Mouse (Mus musculus): ENCODE results near the gene Errfi1. TPM values are rescaled to one million over a fixed set of nuclear protein-coding genes. Genes with fewer than 3 reads are reported as not detected.

Errfi1 gene
- polyA plus RNA-seq, 1 experiment from 2014 or later = 16.6 TPM

DNA sequence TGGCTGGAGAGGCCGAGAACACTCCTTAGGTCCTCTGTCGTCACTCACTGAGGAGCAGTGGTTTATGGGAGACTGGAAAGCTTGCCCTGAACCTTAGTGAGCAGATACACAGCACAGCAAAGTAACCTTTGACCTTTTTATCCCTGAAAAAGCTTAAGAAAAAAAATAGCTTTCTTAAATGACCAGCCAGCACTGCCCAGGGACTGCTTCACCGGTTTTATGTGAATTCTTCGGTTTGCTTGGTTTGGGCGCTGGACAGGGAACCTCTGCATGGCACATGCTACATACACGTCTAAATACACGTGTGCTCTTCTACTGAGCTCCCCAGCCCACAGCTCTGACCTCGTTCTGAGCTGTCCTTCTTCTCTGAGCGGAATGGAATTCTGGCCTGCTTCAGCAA is 31.1 kb upstream of the Errfi1 start:
- Histone ChIP-seq H3K27me3 (replicated peaks; ENCODE audit: control insufficient read depth, insufficient read depth, low read length) (no peaks in the 10 kb centered on the region), H3K4me3 (replicated peaks; ENCODE audit: low read length) (no peak overlapping the region), H3K36me3 (ENCODE audit: control insufficient read depth, insufficient read depth) (no peaks in the 10 kb centered on the region), H3K4me1 (replicated peaks; ENCODE audit: control insufficient read depth, insufficient read depth, low read length) (no peaks in the 10 kb centered on the region), H3K27ac (ENCODE audit: low read length) (no peak overlapping the region), H3K4me2 (ENCODE audit: low read length) (no peak overlapping the region), H3K9me3 (ENCODE audit: control insufficient read depth, low read length) (no peaks in the 10 kb centered on the region), H3K9ac (replicated peaks; ENCODE audit: low read depth, low read length) (no peak overlapping the region)
- WGBS = 84% methylated on average over 9 of the region's 9 CpGs
- no peak for ATAC-seq

DNA sequence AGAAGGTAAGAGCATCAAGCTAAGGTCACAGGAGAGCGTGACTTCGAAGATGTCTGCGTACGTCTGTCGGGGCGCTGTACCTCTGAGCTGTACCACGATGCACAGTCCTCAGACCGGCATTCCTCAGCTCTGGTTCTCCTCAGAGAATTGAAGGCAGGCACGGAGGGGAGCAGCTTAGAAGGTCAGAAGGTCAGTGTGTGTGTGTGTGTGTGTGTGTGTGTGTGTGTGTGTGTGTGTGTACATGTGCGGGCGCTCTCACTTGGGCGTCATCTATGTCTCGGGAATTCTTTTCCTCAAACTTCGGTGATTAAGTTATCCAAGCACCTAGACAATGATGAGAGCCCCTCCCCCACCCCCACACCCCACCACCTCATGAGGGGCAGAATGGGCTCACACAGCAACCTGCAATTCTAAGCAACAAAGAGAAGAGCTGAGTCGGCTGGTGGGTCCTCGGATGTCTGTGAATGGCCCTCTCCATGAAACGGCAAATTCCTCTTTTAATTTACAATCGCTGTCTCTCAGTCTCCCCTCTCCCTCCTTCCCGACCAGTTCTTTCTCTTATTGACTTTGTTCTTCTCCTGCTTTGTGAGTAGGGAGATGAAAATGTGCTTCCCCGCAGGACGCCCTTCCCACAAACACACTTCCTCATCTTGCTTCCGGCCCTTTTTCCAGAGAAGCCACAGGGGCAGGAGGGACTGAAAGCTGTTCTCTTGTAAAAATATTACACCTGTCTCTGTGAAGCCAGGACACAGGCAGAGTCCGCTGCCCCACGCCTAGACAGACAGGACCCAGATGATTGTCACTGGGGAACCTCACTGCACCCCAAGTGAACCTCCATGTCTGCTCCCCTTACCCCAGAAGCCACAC is 29.9 kb upstream of the Errfi1 start:
- Histone ChIP-seq H3K27me3 (replicated peaks; ENCODE audit: control insufficient read depth, insufficient read depth, low read length) (no peaks in the 10 kb centered on the region), H3K9ac (replicated peaks; ENCODE audit: low read depth, low read length) (no peak overlapping the region), H3K4me3 (replicated peaks; ENCODE audit: low read length) (no peak overlapping the region), H3K4me1 (replicated peaks; ENCODE audit: control insufficient read depth, insufficient read depth, low read length) (no peaks in the 10 kb centered on the region), H3K27ac (ENCODE audit: low read length) (no peak overlapping the region), H3K9me3 (ENCODE audit: control insufficient read depth, low read length) (no peaks in the 10 kb centered on the region), H3K36me3 (ENCODE audit: control insufficient read depth, insufficient read depth) (no peaks in the 10 kb centered on the region), H3K4me2 (ENCODE audit: low read length) (no peak overlapping the region)
- WGBS = 43% methylated on average over 24 of the region's 24 CpGs
- ATAC-seq = no peak

GRCm38 (mm10) chr4:150824877-150825276 is 28.8 kb upstream of the Errfi1 start:
- Histone ChIP-seq H3K27ac (ENCODE audit: low read length) (no peak overlapping the region), H3K4me1 (replicated peaks; ENCODE audit: control insufficient read depth, insufficient read depth, low read length) (no peaks in the 10 kb centered on the region), H3K27me3 (replicated peaks; ENCODE audit: control insufficient read depth, insufficient read depth, low read length) (no peaks in the 10 kb centered on the region), H3K9me3 (ENCODE audit: control insufficient read depth, low read length) (no peaks in the 10 kb centered on the region), H3K4me2 (ENCODE audit: low read length) (no peak overlapping the region), H3K36me3 (ENCODE audit: control insufficient read depth, insufficient read depth) (no peaks in the 10 kb centered on the region), H3K4me3 (replicated peaks; ENCODE audit: low read length) (no peak overlapping the region), H3K9ac (replicated peaks; ENCODE audit: low read depth, low read length) (no peak overlapping the region)
- ATAC-seq = no peak
- WGBS = 63% methylated on average over 6 of the region's 6 CpGs

DNA sequence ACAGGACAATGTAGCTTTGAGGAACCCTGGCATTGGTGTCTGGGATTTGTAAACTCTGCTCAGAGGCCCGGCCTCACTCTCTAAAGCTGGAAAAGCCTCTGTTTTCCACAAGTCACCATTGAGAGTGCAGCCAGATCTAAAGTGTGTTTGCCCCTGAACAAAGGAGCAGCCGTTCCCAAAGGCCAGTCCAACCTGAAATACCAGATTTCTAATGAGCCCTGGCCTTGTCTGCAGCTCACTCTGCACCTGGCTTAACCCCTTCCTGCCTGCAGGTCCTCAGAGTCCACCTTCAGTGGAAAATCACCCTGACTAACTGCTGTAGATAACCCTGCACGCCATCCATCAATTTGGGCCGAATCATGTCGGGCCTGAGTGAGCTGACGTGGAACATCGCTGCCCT is 28.2 kb upstream of the Errfi1 start:
- Histone ChIP-seq H3K4me2 (ENCODE audit: low read length) (no peak overlapping the region), H3K9me3 (ENCODE audit: control insufficient read depth, low read length) (no peaks in the 10 kb centered on the region), H3K9ac (replicated peaks; ENCODE audit: low read depth, low read length) (no peak overlapping the region), H3K4me3 (replicated peaks; ENCODE audit: low read length) (no peak overlapping the region), H3K4me1 (replicated peaks; ENCODE audit: control insufficient read depth, insufficient read depth, low read length) (no peaks in the 10 kb centered on the region), H3K27ac (ENCODE audit: low read length) (no peak overlapping the region), H3K27me3 (replicated peaks; ENCODE audit: control insufficient read depth, insufficient read depth, low read length) (no peaks in the 10 kb centered on the region), H3K36me3 (ENCODE audit: control insufficient read depth, insufficient read depth) (no peaks in the 10 kb centered on the region)
- ATAC-seq = no peak
- WGBS = 24% methylated on average over 7 of the region's 7 CpGs

- no peaks in the 10 kb centered on the region for H3K36me3 ChIP-seq (ENCODE audit: control insufficient read depth, insufficient read depth)
- H3K9ac ChIP-seq (replicated peaks; ENCODE audit: low read depth, low read length) = no peak overlapping the region
- no peaks in the 10 kb centered on the region for H3K4me1 ChIP-seq (replicated peaks; ENCODE audit: control insufficient read depth, insufficient read depth, low read length)
- no peak overlapping the region for H3K27ac ChIP-seq (ENCODE audit: low read length)
- 58% methylated on average over 3 of the region's 3 CpGs for WGBS
- H3K9me3 ChIP-seq (ENCODE audit: control insufficient read depth, low read length) = no peaks in the 10 kb centered on the region
- no peak overlapping the region for H3K4me2 ChIP-seq (ENCODE audit: low read length)
- no peak for ATAC-seq
- no peak overlapping the region for H3K4me3 ChIP-seq (replicated peaks; ENCODE audit: low read length)
- H3K27me3 ChIP-seq (replicated peaks; ENCODE audit: control insufficient read depth, insufficient read depth, low read length) = no peaks in the 10 kb centered on the region
These were observed 22.4 kb upstream of the Errfi1 start for GRCm38 (mm10) chr4:150831321-150831720.

- no peak for ATAC-seq
- H3K4me1 ChIP-seq (replicated peaks; ENCODE audit: control insufficient read depth, insufficient read depth, low read length) = no peaks in the 10 kb centered on the region
These were observed 21.8 kb upstream of the Errfi1 start for GRCm38 (mm10) chr4:150831941-150832340.

GRCm38 (mm10) chr4:150835163-150835562 is 18.6 kb upstream of the Errfi1 start:
- whole genome bisulfite sequencing = 84% methylated on average over 5 of the region's 5 CpGs
- no peaks in the 10 kb centered on the region for H3K36me3 ChIP-seq (ENCODE audit: control insufficient read depth, insufficient read depth)

More at GRCm38 (mm10) chr4:150831941-150832340, 21.8 kb upstream of the Errfi1 start:
- Histone ChIP-seq H3K36me3 (ENCODE audit: control insufficient read depth, insufficient read depth) (no peaks in the 10 kb centered on the region), H3K27me3 (replicated peaks; ENCODE audit: control insufficient read depth, insufficient read depth, low read length) (no peaks in the 10 kb centered on the region), H3K4me3 (replicated peaks; ENCODE audit: low read length) (no peak overlapping the region), H3K9ac (replicated peaks; ENCODE audit: low read depth, low read length) (no peak overlapping the region), H3K4me2 (ENCODE audit: low read length) (no peak overlapping the region), H3K9me3 (ENCODE audit: control insufficient read depth, low read length) (no peaks in the 10 kb centered on the region), H3K27ac (ENCODE audit: low read length) (no peak overlapping the region)
- WGBS = 89% methylated on average over 6 of the region's 6 CpGs

DNA sequence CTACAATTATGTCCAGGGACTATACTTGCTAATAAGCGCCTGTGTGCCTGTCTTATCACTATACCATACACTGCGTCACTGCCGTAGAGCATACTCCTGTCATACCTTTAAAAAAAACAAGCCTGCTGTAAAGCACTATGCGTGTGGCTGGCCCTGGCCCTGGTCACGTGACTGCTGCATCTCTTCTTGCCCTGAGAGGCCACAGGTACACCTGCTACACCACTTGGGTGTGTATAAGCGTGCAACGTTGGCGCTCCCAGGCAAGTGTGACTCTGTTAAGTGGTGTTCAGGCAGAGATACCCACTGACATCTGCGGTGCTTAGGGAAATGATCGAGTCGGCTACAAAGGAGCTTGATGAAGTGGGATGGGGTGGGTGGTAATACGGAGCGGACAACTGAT is 17.5 kb upstream of the Errfi1 start:
- Histone ChIP-seq H3K27me3 (replicated peaks; ENCODE audit: control insufficient read depth, insufficient read depth, low read length) (no peaks in the 10 kb centered on the region), H3K4me3 (replicated peaks; ENCODE audit: low read length) (no peak overlapping the region), H3K9me3 (ENCODE audit: control insufficient read depth, low read length) (no peaks in the 10 kb centered on the region), H3K36me3 (ENCODE audit: control insufficient read depth, insufficient read depth) (no peaks in the 10 kb centered on the region), H3K4me1 (replicated peaks; ENCODE audit: control insufficient read depth, insufficient read depth, low read length) (no peaks in the 10 kb centered on the region), H3K9ac (replicated peaks; ENCODE audit: low read depth, low read length) (no peak overlapping the region), H3K4me2 (ENCODE audit: low read length) (no peak overlapping the region), H3K27ac (ENCODE audit: low read length) (no peak overlapping the region)
- WGBS = 89% methylated on average over 13 of the region's 13 CpGs
- no peak for ATAC-seq

More at GRCm38 (mm10) chr4:150835163-150835562, 18.6 kb upstream of the Errfi1 start:
- Histone ChIP-seq H3K9me3 (ENCODE audit: control insufficient read depth, low read length) (no peaks in the 10 kb centered on the region), H3K4me3 (replicated peaks; ENCODE audit: low read length) (no peak overlapping the region), H3K4me1 (replicated peaks; ENCODE audit: control insufficient read depth, insufficient read depth, low read length) (no peaks in the 10 kb centered on the region), H3K27me3 (replicated peaks; ENCODE audit: control insufficient read depth, insufficient read depth, low read length) (no peaks in the 10 kb centered on the region), H3K9ac (replicated peaks; ENCODE audit: low read depth, low read length) (no peak overlapping the region), H3K4me2 (ENCODE audit: low read length) (no peak overlapping the region), H3K27ac (ENCODE audit: low read length) (no peak overlapping the region)
- ATAC-seq = no peak

GRCm38 (mm10) chr4:150836961-150837360 is 16.8 kb upstream of the Errfi1 start:
- Histone ChIP-seq H3K4me3 (replicated peaks; ENCODE audit: low read length) (no peak overlapping the region), H3K9me3 (ENCODE audit: control insufficient read depth, low read length) (no peaks in the 10 kb centered on the region), H3K27ac (ENCODE audit: low read length) (no peak overlapping the region), H3K27me3 (replicated peaks; ENCODE audit: control insufficient read depth, insufficient read depth, low read length) (no peaks in the 10 kb centered on the region), H3K36me3 (ENCODE audit: control insufficient read depth, insufficient read depth) (no peaks in the 10 kb centered on the region), H3K9ac (replicated peaks; ENCODE audit: low read depth, low read length) (no peak overlapping the region), H3K4me2 (ENCODE audit: low read length) (no peak overlapping the region), H3K4me1 (replicated peaks; ENCODE audit: control insufficient read depth, insufficient read depth, low read length) (no peaks in the 10 kb centered on the region)
- ATAC-seq = no peak
- 93% methylated on average over 11 of the region's 12 CpGs for WGBS

All from forebrain, embryonic 16.5 days (tissue).